Mouse (Mus musculus) kidney, adult 2 months (tissue): ENCODE results near the gene Mrtfb.

Source experiments
- CTCF ChIP-seq: fragments of 200-500 bp; conservative IDR thresholded peaks from 2 replicates; pipeline ENCODE4 v1.5.1; 2011; ENCODE audit warnings: low read depth, mild to moderate bottlenecking, control low read depth, low read length, moderate library complexity, mixed read lengths; ENCODE audit not compliant: insufficient read depth, insufficient read length
- POLR2A ChIP-seq: fragments of 200-500 bp; IDR thresholded peaks from one replicate; pipeline ENCODE4 v1.6.1; 2011; ENCODE audit warnings: low read depth, low read length, control low read depth

- TF ChIP-seq POLR2A (no peak), CTCF (no peak)
Observed at GRCm38 (mm10) chr16:13455560-13455959, 199.3 kb downstream of the Mrtfb start.
